Mouse (Mus musculus) kidney, postnatal 0 days (tissue): ENCODE measurements around the gene Tstd1. TPM values are rescaled to one million over a fixed set of nuclear protein-coding genes. Genes with fewer than 3 reads are reported as not detected.

ENCODE experiments used
- ATAC-seq: fragments of 200-750 bp; cut with Nextera tagmentation; replicated peaks from 2 replicates; pipeline ENCODE4 v1.8.0; 2017; ENCODE audit warnings: low read depth, moderate number of reproducible peaks, moderate TSS enrichment, moderate library complexity; ENCODE audit not compliant: low FRiP score
- DNase-seq: peaks from one replicate; pipeline ENCODE4 v3.0.0-alpha.2; 2016; ENCODE audit warnings: low spot score
- H3K27ac ChIP-seq: fragments of 300-500 bp; sonication (generic); 2 replicates; pipeline ENCODE4 v1.5.1; 2014; ENCODE audit warnings: mild to moderate bottlenecking
- H3K27me3 ChIP-seq: fragments of 300-500 bp; sonication (generic); 2 replicates; pipeline ENCODE4 v1.6.1; 2014; ENCODE audit warnings: low read length, mixed read lengths; ENCODE audit not compliant: insufficient read depth
- H3K36me3 ChIP-seq: fragments of 300-500 bp; sonication (generic); 2 replicates; pipeline ENCODE4 v1.6.1; 2014; ENCODE audit warnings: low read length, mixed read lengths; ENCODE audit not compliant: insufficient read depth
- H3K4me1 ChIP-seq: fragments of 300-500 bp; sonication (generic); replicated peaks from 2 replicates; pipeline ENCODE4 v1.6.1; 2014; ENCODE audit warnings: antibody characterized with exemption, low read length, mixed read lengths; ENCODE audit not compliant: insufficient read depth
- H3K4me2 ChIP-seq: fragments of 300-500 bp; sonication (generic); 2 replicates; pipeline ENCODE4 v1.6.1; 2014; ENCODE audit warnings: mild to moderate bottlenecking, low read length, moderate library complexity, mixed read lengths
- H3K4me3 ChIP-seq: fragments of 300-500 bp; sonication (generic); replicated peaks from 2 replicates; pipeline ENCODE4 v1.5.1; 2014; ENCODE audit warnings: low read depth, low read length
- H3K9ac ChIP-seq: fragments of 300-500 bp; sonication (generic); 2 replicates; pipeline ENCODE4 v1.6.1; 2014; ENCODE audit warnings: low read depth, low read length
- H3K9me3 ChIP-seq: fragments of 300-500 bp; sonication (generic); replicated peaks from 2 replicates; pipeline ENCODE4 v1.6.1; 2016; ENCODE audit warnings: low read length, inconsistent platforms, mixed read lengths
- CTCF ChIP-seq: IDR thresholded peaks from 2 replicates; pipeline ENCODE4 v1.5.1; 2016; ENCODE audit warnings: antibody characterized with exemption, low read depth, mild to moderate bottlenecking, moderate library complexity
- WGBS: fragments of 180-500 bp; shearing (Covaris S2); extraction: QIAGEN DNeasy Blood & Tissue Kit; methylation state at CpG from one replicate; pipeline ENCODE4 v1.1.7; 2014; 5-methylcytosine and 5-hydroxymethylcytosine counted together
- polyA plus RNA-seq: library from polyadenylated mRNA; unstranded; fragments of >200 nt; fragmentation: Nextera tagmentation; extraction: Ambion mirVana; gene quantifications from 2 replicates; pipeline ENCODE4 v1.2.1, GENCODE M21; 2015

The Tstd1 gene
- polyA plus RNA-seq, 1 experiment from 2014 or later = 4.8 TPM

DNA sequence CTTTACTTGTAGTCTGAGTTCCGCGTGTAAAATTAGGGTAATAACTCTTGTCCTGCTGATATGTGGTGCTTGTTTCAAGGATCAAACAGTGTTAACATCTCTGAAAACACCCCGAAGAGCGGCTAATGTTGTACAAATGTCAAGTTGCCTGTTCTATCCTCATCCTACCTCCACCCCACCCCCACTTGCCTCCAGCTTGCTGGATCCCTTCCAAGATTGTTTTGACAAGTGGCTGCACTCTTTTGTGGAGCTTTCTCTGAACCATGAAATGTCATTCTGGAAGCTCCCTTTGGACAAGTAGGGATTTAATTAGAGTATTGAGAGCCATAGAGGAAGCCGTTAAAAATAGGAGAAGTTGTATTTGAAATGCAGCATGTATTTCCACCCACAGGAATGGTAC lies 41.1 kb downstream of the Tstd1 start:
- WGBS = 25% methylated on average over 5 of the region's 5 CpGs

DNA sequence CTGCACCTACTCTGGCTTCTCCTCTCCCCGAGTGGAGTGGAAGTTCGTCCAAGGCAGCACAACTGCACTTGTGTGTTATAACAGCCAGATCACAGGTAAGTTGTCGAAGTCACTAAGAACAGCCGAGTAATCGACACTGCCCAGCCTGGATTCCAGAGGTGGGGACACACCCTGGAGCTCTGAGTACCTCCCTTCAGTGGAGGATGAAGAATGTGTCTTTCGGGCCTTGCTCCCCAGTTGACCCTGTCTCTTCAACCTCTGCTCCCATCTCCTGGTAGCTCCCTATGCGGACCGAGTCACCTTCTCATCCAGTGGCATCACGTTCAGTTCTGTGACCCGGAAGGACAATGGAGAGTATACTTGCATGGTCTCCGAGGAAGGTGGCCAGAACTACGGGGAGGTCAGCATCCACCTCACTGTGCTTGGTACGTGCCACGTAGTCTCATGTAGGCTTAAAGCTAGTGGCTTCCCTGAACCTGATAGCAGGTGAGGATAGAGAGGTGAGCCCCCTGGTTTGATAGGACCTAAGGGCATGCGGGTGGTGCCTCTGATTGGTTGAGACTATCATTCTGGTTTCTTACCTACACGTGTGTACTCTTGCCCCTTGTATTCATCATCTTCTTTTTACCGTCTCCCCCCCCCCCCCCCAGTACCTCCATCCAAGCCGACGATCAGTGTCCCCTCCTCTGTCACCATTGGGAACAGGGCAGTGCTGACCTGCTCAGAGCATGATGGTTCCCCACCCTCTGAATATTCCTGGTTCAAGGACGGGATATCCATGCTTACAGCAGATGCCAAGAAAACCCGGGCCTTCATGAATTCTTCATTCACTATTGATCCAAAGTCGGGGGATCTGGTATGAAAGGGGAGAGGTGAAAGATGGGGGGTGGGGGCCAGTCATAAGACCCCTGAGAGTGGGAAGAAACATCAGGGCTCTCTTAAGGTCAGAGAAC lies 42.2 kb downstream of the Tstd1 start:
- DNase-seq = no peak
- no peaks in the 10 kb centered on the region for H3K9me3 ChIP-seq

More for the DNA sequence above, 41.1 kb downstream of the Tstd1 start:
- H3K36me3 ChIP-seq = peaks cover 27% of the 10 kb centered on the region
- no peak overlapping the region for H3K27ac ChIP-seq
- DNase-seq (no peak), ATAC-seq (no peak)
- H3K4me1 ChIP-seq = peaks cover 6% of the 10 kb centered on the region; the same call in 1 of the 2 replicates
- H3K4me3 ChIP-seq = no peak overlapping the region
- H3K9ac ChIP-seq = no peak overlapping the region
- H3K27me3 ChIP-seq = no peaks in the 10 kb centered on the region
- H3K9me3 ChIP-seq = no peaks in the 10 kb centered on the region
- TF ChIP-seq CTCF = no peak
- H3K4me2 ChIP-seq = no peak overlapping the region

DNA sequence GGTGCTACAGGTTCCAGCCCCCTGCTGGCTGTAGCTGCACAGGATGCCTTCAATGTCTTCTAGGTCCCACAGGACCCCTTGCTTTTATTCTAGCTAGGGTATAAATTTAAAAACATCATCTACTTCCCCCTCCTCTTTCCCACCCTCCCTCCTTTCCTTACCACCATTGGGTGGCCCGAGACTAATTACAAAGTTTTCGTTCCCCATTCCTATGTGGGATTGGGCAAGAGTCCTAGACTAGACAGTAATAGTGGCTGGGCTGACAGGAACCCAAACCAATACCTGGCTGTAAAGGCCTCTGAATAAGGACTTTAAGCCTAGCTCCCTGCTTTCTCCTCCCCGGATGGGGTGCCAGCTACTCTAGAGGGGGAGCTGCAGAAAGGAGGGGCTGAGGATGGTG lies 44.5 kb downstream of the Tstd1 start:
- ATAC-seq = no peak

More for the DNA sequence above, 42.2 kb downstream of the Tstd1 start:
- Histone ChIP-seq H3K4me2 (no peak overlapping the region), H3K27ac (no peak overlapping the region), H3K4me3 (no peak overlapping the region), H3K9ac (no peak overlapping the region), H3K4me1 (peaks cover 6% of the 10 kb centered on the region; the same call in 1 of the 2 replicates), H3K27me3 (no peaks in the 10 kb centered on the region), H3K36me3 (peaks cover 27% of the 10 kb centered on the region)
- TF ChIP-seq CTCF = no peak
- 90% methylated on average over 22 of the region's 22 CpGs for WGBS
- ATAC-seq = no peak

GRCm38 (mm10) chr1:171465749-171466412 lies 47.2 kb downstream of the Tstd1 start:
- Histone ChIP-seq H3K27ac (no peak overlapping the region), H3K4me2 (no peak overlapping the region), H3K9me3 (no peaks in the 10 kb centered on the region), H3K9ac (no peak overlapping the region), H3K4me1 (no peaks in the 10 kb centered on the region), H3K27me3 (no peaks in the 10 kb centered on the region), H3K36me3 (peaks cover 27% of the 10 kb centered on the region), H3K4me3 (no peak overlapping the region)
- WGBS = 94% methylated on average over 5 of the region's 5 CpGs
- DNase-seq (no peak), ATAC-seq (no peak)
- TF ChIP-seq CTCF = no peak

More for the DNA sequence above, 44.5 kb downstream of the Tstd1 start:
- TF ChIP-seq CTCF = 0 out of 2 replicates have a peak, but pooled peaks have one; percentile 15
- Histone ChIP-seq H3K9ac (no peak overlapping the region), H3K9me3 (no peaks in the 10 kb centered on the region), H3K4me3 (no peak overlapping the region), H3K4me1 (peaks cover 6% of the 10 kb centered on the region; the same call in 1 of the 2 replicates), H3K27ac (no peak overlapping the region), H3K36me3 (peaks cover 27% of the 10 kb centered on the region), H3K4me2 (no peak overlapping the region), H3K27me3 (no peaks in the 10 kb centered on the region)
- 84% methylated on average over 3 of the region's 3 CpGs for WGBS
- DNase-seq = no peak

- TF ChIP-seq CTCF = no peak
- Histone ChIP-seq H3K27me3 (no peaks in the 10 kb centered on the region), H3K36me3 (peaks cover 22% of the 10 kb centered on the region), H3K9me3 (no peaks in the 10 kb centered on the region), H3K9ac (no peak overlapping the region), H3K4me2 (no peak overlapping the region), H3K4me3 (no peak overlapping the region), H3K27ac (no peak overlapping the region), H3K4me1 (no peaks in the 10 kb centered on the region)
- 88% methylated on average over 4 of the region's 4 CpGs for WGBS
- DNase-seq (no peak), ATAC-seq (no peak)
Observed at GRCm38 (mm10) chr1:171466565-171466964, 47.9 kb downstream of the Tstd1 start.

GRCm38 (mm10) chr1:171469678-171470077 lies 51.0 kb downstream of the Tstd1 start:
- 77% methylated on average over 3 of the region's 3 CpGs for WGBS

More at GRCm38 (mm10) chr1:171469678-171470077, 51.0 kb downstream of the Tstd1 start:
- Histone ChIP-seq H3K9ac (no peak overlapping the region), H3K36me3 (no peaks in the 10 kb centered on the region), H3K4me3 (no peak overlapping the region), H3K9me3 (no peaks in the 10 kb centered on the region), H3K27ac (no peak overlapping the region), H3K27me3 (no peaks in the 10 kb centered on the region), H3K4me2 (no peak overlapping the region), H3K4me1 (no peaks in the 10 kb centered on the region)
- ATAC-seq = no peak
- no peak for TF ChIP-seq CTCF
- no peak for DNase-seq

Other genes starting within 250 kb of the Tstd1 start
- gene Pcp4l1, start 222.6 kb upstream of the Tstd1 start, polyA plus RNA-seq = 8.9 and 9.9 TPM in 2 replicates
- 1.1 and 1.7 TPM in 2 replicates for gene Nr1i3, start 204.9 kb upstream of the Tstd1 start, polyA plus RNA-seq
- gene Tomm40l, start 196.4 kb upstream of the Tstd1 start, polyA plus RNA-seq = 32.3 and 32.4 TPM in 2 replicates
- 20.2 and 21.1 TPM in 2 replicates for gene Apoa2, start 193.8 kb upstream of the Tstd1 start, polyA plus RNA-seq
- gene Fcer1g, start 184.5 kb upstream of the Tstd1 start, polyA plus RNA-seq = 38.8 and 50.1 TPM in 2 replicates
- 5.2 and 7.0 TPM in 2 replicates for gene Adamts4, start 168.5 kb upstream of the Tstd1 start, polyA plus RNA-seq
- gene Ndufs2, start 167.5 kb upstream of the Tstd1 start, polyA plus RNA-seq = 375 and 405 TPM in 2 replicates
- gene B4galt3, start 148.5 kb upstream of the Tstd1 start, polyA plus RNA-seq = 63.9 and 72.0 TPM in 2 replicates
- 46.4 and 48.2 TPM in 2 replicates for gene Ppox, start 137.7 kb upstream of the Tstd1 start, polyA plus RNA-seq
- 59.4 and 63.3 TPM in 2 replicates for gene Usp21, start 130.9 kb upstream of the Tstd1 start, polyA plus RNA-seq
- gene Ufc1, start 123.8 kb upstream of the Tstd1 start, polyA plus RNA-seq = 133 and 136 TPM in 2 replicates
- 43.9 and 46.0 TPM in 2 replicates for gene Dedd, start 89.7 kb upstream of the Tstd1 start, polyA plus RNA-seq
- 59.8 and 64.4 TPM in 2 replicates for gene Nit1, start 73.2 kb upstream of the Tstd1 start, polyA plus RNA-seq
- gene Pfdn2, start 73.2 kb upstream of the Tstd1 start, polyA plus RNA-seq = 92.1 and 105 TPM in 2 replicates
- 5.7 and 6.4 TPM in 2 replicates for gene Klhdc9, start 58.1 kb upstream of the Tstd1 start, polyA plus RNA-seq
- 3.7 and 3.8 TPM in 2 replicates for gene Nectin4, start 48.8 kb upstream of the Tstd1 start, polyA plus RNA-seq
- 0.83 and 0.99 TPM in 2 replicates for gene Arhgap30, start 29.9 kb upstream of the Tstd1 start, polyA plus RNA-seq
- 64.0 and 73.0 TPM in 2 replicates for gene Usf1, start 7.6 kb upstream of the Tstd1 start, polyA plus RNA-seq
- 93.0 and 114 TPM in 2 replicates for gene F11r, start 18.7 kb downstream of the Tstd1 start, polyA plus RNA-seq
- 14.8 and 14.9 TPM in 2 replicates for gene Alyref2, start 84.6 kb downstream of the Tstd1 start, polyA plus RNA-seq
- gene Itln1, start 116.4 kb downstream of the Tstd1 start, polyA plus RNA-seq = not detected in 2 replicates
- 0.08 and 0.20 TPM in 2 replicates for gene Cd244a, start 140.3 kb downstream of the Tstd1 start, polyA plus RNA-seq
- gene Ly9, start 188.5 kb downstream of the Tstd1 start, polyA plus RNA-seq = 0.17 and 0.24 TPM in 2 replicates
- gene Slamf7, start 234.2 kb downstream of the Tstd1 start, polyA plus RNA-seq = not detected in 2 replicates